ENCODE assay signal across 15 mouse cellular contexts in genomic region chr6:128112605-128113004, GRCm38 (mm10). TPM values are rescaled to one million over a fixed set of nuclear protein-coding genes. Genes with fewer than 3 reads are reported as not detected.
DNase-seq lines count a peak whose midpoint lies in the region; ATAC-seq lines count a peak whose summit lies in the region.
"Had no signal": no experiment of that assay in that cellular context is flagged by ENCODE, and none has a peak within 500 bp of the region (broad histone marks: within the 10 kb centered on the region; RNA-seq: fewer than 3 reads in every experiment).

No protein-coding gene starts in this region.

- H3K27ac ChIP-seq in forebrain, embryonic 12.5 days: peak overlapping the region; percentile 53; the same call in 1 of the 2 replicates
- no peak overlapping the region for H3K27ac ChIP-seq in forebrain, embryonic 15.5 days (replicated peaks)
- peak overlapping the region; percentile 77 for H3K27ac ChIP-seq in embryonic facial prominence, embryonic 10.5 days (replicated peaks)
- peak overlapping the region; percentile 86 for H3K27ac ChIP-seq in kidney, embryonic 16.5 days (ENCODE audit: low read length)
- H3K27ac ChIP-seq in liver, embryonic 12.5 days: no peak overlapping the region
- H3K27ac ChIP-seq: liver, embryonic 15.5 days had no signal

- DNase-seq in kidney, adult 9 months: peak; percentile 73
- no peak for DNase-seq in kidney, postnatal 14 days
- DNase-seq in embryonic facial prominence, embryonic 10.5 days (ENCODE audit: low spot score): peak; percentile 56
- DNase-seq in spleen, postnatal 14 days (ENCODE audit: low spot score in 2 of 2): no peak
- DNase-seq: adrenal gland, adult 8-10 months; B cell, adult 2 months; cerebellum, adult 8-10 months; gastrocnemius, postnatal 36 days; right cerebral cortex, postnatal 25 days had no signal

- H3K4me3 ChIP-seq in forebrain, embryonic 12.5 days (replicated peaks): no peak overlapping the region
- H3K4me3 ChIP-seq in forebrain, embryonic 15.5 days: no peak overlapping the region
- H3K4me3 ChIP-seq in embryonic facial prominence, embryonic 10.5 days: no peak overlapping the region
- no peak overlapping the region for H3K4me3 ChIP-seq in kidney, embryonic 16.5 days (ENCODE audit: low read length)
- no peak overlapping the region for H3K4me3 ChIP-seq in liver, embryonic 12.5 days
- H3K4me3 ChIP-seq: liver, embryonic 15.5 days had no signal

- peaks cover 22% of the 10 kb centered on the region for H3K4me1 ChIP-seq in forebrain, embryonic 12.5 days
- H3K4me1 ChIP-seq in forebrain, embryonic 15.5 days: peaks cover 17% of the 10 kb centered on the region; the same call in 1 of the 2 replicates
- peaks cover 70% of the 10 kb centered on the region for H3K4me1 ChIP-seq in embryonic facial prominence, embryonic 10.5 days
- H3K4me1 ChIP-seq in kidney, embryonic 16.5 days (ENCODE audit: insufficient read depth, low read length): peaks cover 58% of the 10 kb centered on the region
- H3K4me1 ChIP-seq in liver, embryonic 12.5 days: peaks cover 15% of the 10 kb centered on the region
- H3K4me1 ChIP-seq: liver, embryonic 15.5 days had no signal

- H3K9ac ChIP-seq in forebrain, embryonic 12.5 days: no peak overlapping the region
- H3K9ac ChIP-seq in forebrain, embryonic 15.5 days (replicated peaks): no peak overlapping the region
- no peak overlapping the region for H3K9ac ChIP-seq in kidney, embryonic 16.5 days (replicated peaks; ENCODE audit: low read length)
- H3K9ac ChIP-seq in liver, embryonic 12.5 days: no peak overlapping the region
- H3K9ac ChIP-seq: liver, embryonic 15.5 days had no signal

- ATAC-seq in forebrain, embryonic 12.5 days (ENCODE audit: low FRiP score): no peak
- no peak for ATAC-seq in forebrain, embryonic 15.5 days (replicated peaks)
- ATAC-seq in kidney, embryonic 16.5 days (ENCODE audit: low FRiP score, low TSS enrichment): peak; percentile 52
- ATAC-seq in liver, embryonic 12.5 days: no peak
- ATAC-seq: intestine, embryonic 16.5 days had no signal

- no peaks in the 10 kb centered on the region for H3K36me3 ChIP-seq in forebrain, embryonic 12.5 days (replicated peaks)
- H3K36me3 ChIP-seq in forebrain, embryonic 15.5 days: no peaks in the 10 kb centered on the region
- H3K36me3 ChIP-seq in embryonic facial prominence, embryonic 10.5 days (replicated peaks): no peaks in the 10 kb centered on the region
- H3K36me3 ChIP-seq in kidney, embryonic 16.5 days (ENCODE audit: insufficient read depth, low read length): no peaks in the 10 kb centered on the region
- no peaks in the 10 kb centered on the region for H3K36me3 ChIP-seq in liver, embryonic 12.5 days
- H3K36me3 ChIP-seq: liver, embryonic 15.5 days had no signal

- no peaks in the 10 kb centered on the region for H3K9me3 ChIP-seq in forebrain, embryonic 12.5 days
- no peaks in the 10 kb centered on the region for H3K9me3 ChIP-seq in forebrain, embryonic 15.5 days
- no peaks in the 10 kb centered on the region for H3K9me3 ChIP-seq in embryonic facial prominence, embryonic 10.5 days
- no peaks in the 10 kb centered on the region for H3K9me3 ChIP-seq in kidney, embryonic 16.5 days (ENCODE audit: low read length)
- H3K9me3 ChIP-seq in liver, embryonic 12.5 days (replicated peaks): no peaks in the 10 kb centered on the region
- H3K9me3 ChIP-seq: liver, embryonic 15.5 days had no signal

- no peak overlapping the region for H3K4me2 ChIP-seq in forebrain, embryonic 12.5 days
- no peak overlapping the region for H3K4me2 ChIP-seq in forebrain, embryonic 15.5 days (replicated peaks)
- no peak overlapping the region for H3K4me2 ChIP-seq in kidney, embryonic 16.5 days (replicated peaks; ENCODE audit: low read depth, low read length)
- H3K4me2 ChIP-seq in liver, embryonic 12.5 days: no peak overlapping the region
- H3K4me2 ChIP-seq: liver, embryonic 15.5 days had no signal

- H3K27me3 ChIP-seq in forebrain, embryonic 12.5 days: no peaks in the 10 kb centered on the region
- no peaks in the 10 kb centered on the region for H3K27me3 ChIP-seq in forebrain, embryonic 15.5 days
- H3K27me3 ChIP-seq in embryonic facial prominence, embryonic 10.5 days (replicated peaks; ENCODE audit: low read depth, poor library complexity, severe bottlenecking): no peaks in the 10 kb centered on the region
- no peaks in the 10 kb centered on the region for H3K27me3 ChIP-seq in kidney, embryonic 16.5 days (ENCODE audit: insufficient read depth, low read length)
- H3K27me3 ChIP-seq in liver, embryonic 12.5 days (replicated peaks): no peaks in the 10 kb centered on the region
- H3K27me3 ChIP-seq: liver, embryonic 15.5 days had no signal

- 43% methylated on average over 3 of the region's 3 CpGs for WGBS in forebrain, embryonic 12.5 days
- 32% methylated on average over 2 of the region's 3 CpGs for WGBS in forebrain, embryonic 15.5 days
- WGBS in embryonic facial prominence, embryonic 10.5 days: 7% methylated on average over 3 of the region's 3 CpGs
- WGBS in kidney, embryonic 16.5 days: 22% methylated on average over 1 of the region's 3 CpGs
- WGBS in liver, embryonic 12.5 days (ENCODE audit: insufficient replicate concordance): 28% methylated on average over 3 of the region's 3 CpGs

RNA-seq across cellular contexts. Expression of gene Tspan9, which starts 30.8 kb away (rescaled TPM):
- 30.1 and 34.5 TPM in 2 replicates for polyA plus RNA-seq in forebrain, embryonic 12.5 days (2016; fragmentation: Nextera tagmentation; extraction: Ambion mirVana)
- 45.9 and 47.7 TPM in 2 replicates for polyA plus RNA-seq in forebrain, embryonic 15.5 days (2015; fragmentation: Nextera tagmentation; extraction: Ambion mirVana)
- polyA plus RNA-seq in embryonic facial prominence, embryonic 10.5 days (2016; fragmentation: Nextera tagmentation; extraction: Ambion mirVana): 69.3 and 69.7 TPM in 2 replicates
- 140 and 147 TPM in 2 replicates for polyA plus RNA-seq in kidney, embryonic 16.5 days (2015; fragmentation: Nextera tagmentation; extraction: Ambion mirVana)
- polyA plus RNA-seq in liver, embryonic 12.5 days (2016; fragmentation: Nextera tagmentation; extraction: Ambion mirVana): 23.3 and 26.4 TPM in 2 replicates

Comparison
In these comparisons a context has a peak if more than half of its experiments do, and no peak if none do; other contexts are left out.
1. H3K27ac ChIP-seq: peak in forebrain, embryonic 12.5 days (single experiment), embryonic facial prominence, embryonic 10.5 days (single experiment) and kidney, embryonic 16.5 days (single experiment); none in forebrain, embryonic 15.5 days (single experiment) and liver, embryonic 12.5 days (single experiment).
2. DNase-seq: peak in kidney, adult 9 months (single experiment) and embryonic facial prominence, embryonic 10.5 days (single experiment); none in kidney, postnatal 14 days (single experiment) and spleen, postnatal 14 days (0 of 2).